Mouse (Mus musculus): ENCODE results near the gene Gm20388. TPM values are rescaled to one million over a fixed set of nuclear protein-coding genes. Genes with fewer than 3 reads are reported as not detected.

Gene Gm20388
- polyA plus RNA-seq, 1 experiment from 2014 or later, result not detected

GRCm38 (mm10) chr8:120863683-120864082 is 953.0 kb downstream of the Gm20388 start:
- Histone ChIP-seq H3K9me3 (replicated peaks) (no peaks in the 10 kb centered on the region), H3K36me3 (no peaks in the 10 kb centered on the region), H3K27me3 (no peaks in the 10 kb centered on the region), H3K4me1 (replicated peaks) (no peaks in the 10 kb centered on the region), H3K4me2 (no peak overlapping the region), H3K4me3 (replicated peaks) (no peak overlapping the region), H3K27ac (no peak overlapping the region), H3K9ac (no peak overlapping the region)
- DNase-seq, result no peak
- 68% methylated on average over 4 of the region's 4 CpGs for WGBS (ENCODE audit: insufficient replicate concordance)
- ATAC-seq (ENCODE audit: low read depth), result no peak

- Histone ChIP-seq H3K4me1 (replicated peaks) (no peaks in the 10 kb centered on the region), H3K9me3 (replicated peaks) (no peaks in the 10 kb centered on the region), H3K4me3 (replicated peaks) (no peak overlapping the region), H3K4me2 (no peak overlapping the region), H3K9ac (no peak overlapping the region), H3K36me3 (no peaks in the 10 kb centered on the region), H3K27ac (no peak overlapping the region), H3K27me3 (no peaks in the 10 kb centered on the region)
- ATAC-seq (ENCODE audit: low read depth) (no peak), DNase-seq (no peak)
- 41% methylated on average over 6 of the region's 6 CpGs for WGBS (ENCODE audit: insufficient replicate concordance)
These were observed 956.7 kb downstream of the Gm20388 start for GRCm38 (mm10) chr8:120867386-120867785.

DNA sequence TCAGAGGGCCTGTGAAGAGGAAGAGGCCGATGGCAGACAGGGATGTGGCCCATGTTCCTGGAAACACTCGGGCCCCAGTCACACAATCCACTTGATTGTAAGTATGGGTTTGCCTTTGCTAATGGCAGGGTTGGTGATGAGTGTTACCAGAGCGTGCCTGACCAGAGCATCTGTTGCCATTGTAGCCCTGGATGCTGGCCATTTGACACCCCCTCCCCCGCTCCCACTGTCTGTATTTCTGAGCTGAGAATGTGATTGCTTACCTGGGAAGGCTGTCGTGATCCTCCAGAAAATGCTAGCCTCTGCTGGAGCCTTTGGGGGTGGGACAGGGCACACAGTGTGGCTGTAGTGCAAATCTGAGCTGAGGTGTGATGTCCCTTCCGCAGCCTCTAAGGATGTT is 962.0 kb downstream of the Gm20388 start:
- Histone ChIP-seq H3K4me3 (replicated peaks) (no peak overlapping the region), H3K36me3 (no peaks in the 10 kb centered on the region), H3K9ac (no peak overlapping the region), H3K27ac (no peak overlapping the region), H3K27me3 (peaks cover 6% of the 10 kb centered on the region), H3K4me2 (no peak overlapping the region), H3K9me3 (replicated peaks) (no peaks in the 10 kb centered on the region), H3K4me1 (replicated peaks) (no peaks in the 10 kb centered on the region)
- ATAC-seq (ENCODE audit: low read depth) (no peak), DNase-seq (no peak)
- WGBS (ENCODE audit: insufficient replicate concordance), result 59% methylated on average over 6 of the region's 6 CpGs

- H3K4me1 ChIP-seq (replicated peaks), result no peaks in the 10 kb centered on the region
- no peak overlapping the region for H3K4me3 ChIP-seq (replicated peaks)
- ATAC-seq (ENCODE audit: low read depth) (no peak), DNase-seq (no peak)
- no peaks in the 10 kb centered on the region for H3K9me3 ChIP-seq (replicated peaks)
- 60% methylated on average over 24 of the region's 24 CpGs for WGBS (ENCODE audit: insufficient replicate concordance)
- H3K9ac ChIP-seq, result no peak overlapping the region
- no peaks in the 10 kb centered on the region for H3K36me3 ChIP-seq
- peaks cover 25% of the 10 kb centered on the region for H3K27me3 ChIP-seq
- no peak overlapping the region for H3K4me2 ChIP-seq
- H3K27ac ChIP-seq, result no peak overlapping the region
These were observed 965.6 kb downstream of the Gm20388 start for GRCm38 (mm10) chr8:120876010-120876918.

DNA sequence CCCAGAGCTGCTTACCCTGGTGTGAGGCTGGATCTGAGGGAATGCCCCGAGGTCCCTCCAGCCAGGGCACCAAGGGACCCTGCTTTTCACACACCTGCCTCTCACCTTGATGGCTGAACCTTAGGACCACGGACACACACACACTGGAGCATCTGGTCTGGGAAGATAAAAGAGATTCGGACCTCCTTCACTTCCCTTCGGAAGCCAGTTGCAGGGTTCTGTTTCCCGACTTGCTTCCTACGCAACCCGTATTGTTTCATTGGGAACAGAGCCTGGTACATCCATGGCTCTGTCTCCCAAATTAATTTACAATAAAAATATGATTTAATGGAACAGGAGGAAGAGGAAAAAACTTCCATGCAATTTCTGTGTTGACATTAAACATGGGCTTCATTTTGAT is 966.4 kb downstream of the Gm20388 start:
- 47% methylated on average over 7 of the region's 7 CpGs for WGBS (ENCODE audit: insufficient replicate concordance)
- no peaks in the 10 kb centered on the region for H3K36me3 ChIP-seq
- ATAC-seq (ENCODE audit: low read depth) (no peak), DNase-seq (no peak)
- no peaks in the 10 kb centered on the region for H3K4me1 ChIP-seq (replicated peaks)
- H3K27ac ChIP-seq, result no peak overlapping the region
- no peak overlapping the region for H3K4me2 ChIP-seq
- H3K4me3 ChIP-seq (replicated peaks), result no peak overlapping the region
- no peaks in the 10 kb centered on the region for H3K9me3 ChIP-seq (replicated peaks)
- H3K9ac ChIP-seq, result no peak overlapping the region
- peaks cover 32% of the 10 kb centered on the region for H3K27me3 ChIP-seq

GRCm38 (mm10) chr8:120879928-120880327 is 969.3 kb downstream of the Gm20388 start:
- DNase-seq (no peak), ATAC-seq (ENCODE audit: low read depth) (no peak)
- 57% methylated on average over 6 of the region's 6 CpGs for WGBS (ENCODE audit: insufficient replicate concordance)
- H3K9me3 ChIP-seq (replicated peaks), result no peaks in the 10 kb centered on the region
- peaks cover 62% of the 10 kb centered on the region for H3K27me3 ChIP-seq
- no peaks in the 10 kb centered on the region for H3K4me1 ChIP-seq (replicated peaks)
- no peak overlapping the region for H3K9ac ChIP-seq
- no peak overlapping the region for H3K4me3 ChIP-seq (replicated peaks)
- H3K4me2 ChIP-seq, result no peak overlapping the region
- no peaks in the 10 kb centered on the region for H3K36me3 ChIP-seq
- H3K27ac ChIP-seq, result no peak overlapping the region

- no peaks in the 10 kb centered on the region for H3K9me3 ChIP-seq (replicated peaks)
- H3K4me2 ChIP-seq, result no peak overlapping the region
- no peak for ATAC-seq (ENCODE audit: low read depth)
- H3K4me1 ChIP-seq (replicated peaks), result no peaks in the 10 kb centered on the region
- no peak for DNase-seq
- no peak overlapping the region for H3K27ac ChIP-seq
- H3K36me3 ChIP-seq, result no peaks in the 10 kb centered on the region
- peaks cover 76% of the 10 kb centered on the region for H3K27me3 ChIP-seq
- no peak overlapping the region for H3K9ac ChIP-seq
- no peak overlapping the region for H3K4me3 ChIP-seq (replicated peaks)
- WGBS (ENCODE audit: insufficient replicate concordance), result 60% methylated on average over 10 of the region's 10 CpGs
These were observed 971.0 kb downstream of the Gm20388 start for GRCm38 (mm10) chr8:120881634-120882033.

DNA sequence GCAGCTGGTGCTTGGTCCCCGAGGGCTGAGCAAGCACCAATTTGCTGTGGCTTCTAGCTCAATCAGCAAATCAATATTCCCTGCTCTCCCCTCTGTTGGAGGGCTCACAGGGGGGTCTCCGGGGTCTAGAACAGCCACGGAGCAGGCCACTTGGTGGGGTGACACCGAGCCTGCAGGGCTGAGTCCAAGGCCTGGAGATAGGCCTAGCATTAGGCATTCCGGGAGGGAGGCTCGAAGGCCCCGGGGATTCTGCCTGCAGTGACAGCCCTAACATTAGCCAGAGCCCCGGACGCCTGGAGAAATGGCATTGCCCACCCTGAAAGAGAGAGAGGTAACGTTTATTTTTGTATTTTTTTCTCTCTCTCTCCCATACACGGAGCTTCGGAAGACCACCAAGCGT is 972.0 kb downstream of the Gm20388 start:
- Histone ChIP-seq H3K4me1 (replicated peaks) (no peaks in the 10 kb centered on the region), H3K36me3 (no peaks in the 10 kb centered on the region), H3K4me2 (no peak overlapping the region), H3K27me3 (peaks cover 83% of the 10 kb centered on the region), H3K9ac (no peak overlapping the region), H3K9me3 (replicated peaks) (no peaks in the 10 kb centered on the region), H3K27ac (no peak overlapping the region), H3K4me3 (replicated peaks) (no peak overlapping the region)
- ATAC-seq (ENCODE audit: low read depth) (no peak), DNase-seq (no peak)
- WGBS (ENCODE audit: insufficient replicate concordance), result 30% methylated on average over 13 of the region's 13 CpGs

DNA sequence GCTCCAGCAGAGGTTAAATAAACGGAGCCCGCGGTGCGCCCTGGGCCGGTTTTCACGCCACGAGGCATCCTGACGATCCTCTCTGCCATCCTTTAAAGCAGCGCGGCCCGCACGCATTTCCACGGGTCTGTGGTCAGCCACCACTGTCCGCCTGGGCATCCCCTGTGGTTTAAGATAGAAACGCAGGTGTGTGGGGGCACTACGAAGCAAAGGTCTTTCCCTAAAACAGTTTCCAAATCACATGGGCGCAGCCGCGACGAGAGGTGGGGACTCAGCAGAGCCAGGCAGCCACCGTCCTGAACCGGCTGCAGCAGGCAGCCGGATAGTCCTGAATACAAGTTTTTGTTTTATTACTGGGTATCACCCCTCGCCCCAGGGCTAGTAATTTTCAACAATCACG is 972.7 kb downstream of the Gm20388 start:
- H3K4me2 ChIP-seq, result 0 out of 2 replicates have a peak overlapping the region, but pooled peaks have one; percentile 10
- ATAC-seq (ENCODE audit: low read depth), result no peak
- H3K27ac ChIP-seq, result no peak overlapping the region
- H3K9ac ChIP-seq, result no peak overlapping the region
- H3K4me1 ChIP-seq (replicated peaks), result no peaks in the 10 kb centered on the region
- peaks cover 90% of the 10 kb centered on the region for H3K27me3 ChIP-seq
- H3K4me3 ChIP-seq (replicated peaks), result no peak overlapping the region
- no peaks in the 10 kb centered on the region for H3K36me3 ChIP-seq
- no peaks in the 10 kb centered on the region for H3K9me3 ChIP-seq (replicated peaks)
- DNase-seq, result no peak
- WGBS (ENCODE audit: insufficient replicate concordance), result 10% methylated on average over 25 of the region's 25 CpGs

- peaks cover 93% of the 10 kb centered on the region for H3K27me3 ChIP-seq
- no peak overlapping the region for H3K9ac ChIP-seq
- DNase-seq, result no peak
- H3K27ac ChIP-seq, result no peak overlapping the region
- H3K4me3 ChIP-seq (replicated peaks), result no peak overlapping the region
- no peak for ATAC-seq (ENCODE audit: low read depth)
- 14% methylated on average over 15 of the region's 15 CpGs for WGBS (ENCODE audit: insufficient replicate concordance)
- no peaks in the 10 kb centered on the region for H3K9me3 ChIP-seq (replicated peaks)
- no peak overlapping the region for H3K4me2 ChIP-seq
- no peaks in the 10 kb centered on the region for H3K4me1 ChIP-seq (replicated peaks)
- no peaks in the 10 kb centered on the region for H3K36me3 ChIP-seq
These were observed 973.2 kb downstream of the Gm20388 start for GRCm38 (mm10) chr8:120883853-120884252.

- H3K4me2 ChIP-seq, result no peak overlapping the region
- DNase-seq, result no peak
- 39% methylated on average over 13 of the region's 13 CpGs for WGBS (ENCODE audit: insufficient replicate concordance)
These were observed 974.2 kb downstream of the Gm20388 start for GRCm38 (mm10) chr8:120884881-120885280.

DNA sequence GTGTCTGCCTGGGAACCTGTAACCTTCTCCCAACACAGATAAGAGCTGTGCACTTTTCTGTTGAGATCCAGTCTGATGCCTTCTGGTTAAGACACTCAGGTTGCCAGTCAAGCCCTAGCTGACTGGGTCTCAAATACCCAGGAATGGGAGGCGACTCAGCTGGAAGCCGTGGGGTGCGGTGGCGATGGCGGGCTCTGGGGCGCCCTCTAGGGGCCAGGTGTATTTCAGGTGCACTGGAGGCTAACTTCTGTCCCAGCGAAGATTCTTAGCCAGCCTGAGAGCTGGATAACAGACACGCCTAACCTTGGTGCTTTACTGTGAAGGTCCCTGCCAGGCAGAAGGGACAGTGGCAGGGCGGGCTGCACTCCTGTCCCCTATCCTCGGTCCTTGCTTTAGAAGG is 976.6 kb downstream of the Gm20388 start:
- ATAC-seq (ENCODE audit: low read depth) (no peak), DNase-seq (no peak)
- no peak overlapping the region for H3K9ac ChIP-seq
- H3K4me2 ChIP-seq, result no peak overlapping the region
- peaks cover 95% of the 10 kb centered on the region for H3K27me3 ChIP-seq
- 8% methylated on average over 10 of the region's 10 CpGs for WGBS (ENCODE audit: insufficient replicate concordance)
- H3K9me3 ChIP-seq (replicated peaks), result no peaks in the 10 kb centered on the region
- no peak overlapping the region for H3K4me3 ChIP-seq (replicated peaks)
- H3K4me1 ChIP-seq (replicated peaks), result no peaks in the 10 kb centered on the region
- no peak overlapping the region for H3K27ac ChIP-seq
- H3K36me3 ChIP-seq, result no peaks in the 10 kb centered on the region

More at GRCm38 (mm10) chr8:120884881-120885280, 974.2 kb downstream of the Gm20388 start:
- Histone ChIP-seq H3K27ac (no peak overlapping the region), H3K4me1 (replicated peaks) (no peaks in the 10 kb centered on the region), H3K4me3 (replicated peaks) (no peak overlapping the region), H3K9me3 (replicated peaks) (no peaks in the 10 kb centered on the region), H3K36me3 (no peaks in the 10 kb centered on the region), H3K27me3 (peaks cover 99% of the 10 kb centered on the region), H3K9ac (no peak overlapping the region)
- no peak for ATAC-seq (ENCODE audit: low read depth)

Measured in liver, embryonic 13.5 days (tissue).